Mouse (Mus musculus): ENCODE data around the gene Ddt. TPM values are rescaled to one million over a fixed set of nuclear protein-coding genes. Genes with fewer than 3 reads are reported as not detected.

Ddt gene
- 163 and 171 TPM in 2 replicates for polyA plus RNA-seq (2016; fragmentation: Nextera tagmentation; extraction: Ambion mirVana)

DNA sequence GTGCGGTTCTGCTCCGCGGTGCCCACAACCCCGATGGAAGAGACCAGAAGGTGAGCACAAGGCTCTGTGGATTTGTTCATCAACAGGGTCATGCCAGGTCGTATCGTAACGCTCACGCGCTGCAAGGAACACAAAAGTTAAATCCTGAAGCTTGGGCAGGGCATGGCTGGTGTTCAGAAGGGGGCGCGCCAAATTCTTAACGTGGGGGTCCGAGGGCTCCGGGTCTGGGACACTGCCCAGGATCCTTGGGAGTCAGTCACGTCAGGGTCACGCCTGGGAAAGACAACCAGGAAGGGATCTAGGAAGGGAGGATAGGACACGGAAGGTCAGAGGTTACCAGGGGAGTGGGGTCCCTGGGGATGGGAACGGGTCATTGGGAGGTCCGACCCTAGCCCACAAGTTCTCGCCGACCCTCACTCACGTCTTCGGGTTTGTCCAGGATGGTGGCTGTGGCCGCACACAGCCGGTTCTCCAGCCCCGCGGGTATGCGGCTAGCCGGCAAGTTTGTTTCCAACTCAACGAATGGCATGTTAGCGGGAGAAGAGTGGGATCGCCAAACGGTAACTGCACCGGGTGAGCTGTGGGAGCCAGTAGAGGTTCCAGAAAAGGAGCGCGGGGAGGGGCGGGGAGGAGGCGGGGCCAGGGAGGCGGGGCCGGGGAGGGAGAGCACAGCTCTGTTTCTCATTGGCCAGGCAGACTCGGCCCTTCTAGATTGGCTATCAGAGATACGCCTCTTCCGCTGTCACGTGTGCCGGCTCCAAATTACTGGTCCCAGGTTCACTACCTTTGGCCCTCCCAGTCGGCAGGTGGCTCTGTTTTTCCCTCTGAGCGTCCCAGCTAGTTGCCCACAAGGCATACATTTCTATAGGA, at the start of gene Ddt:
Gene Ddt, minus strand, starts transcription at position 620 of the 870 bp plus-strand sequence.
- Histone ChIP-seq H3K4me3 (peak within 1 kb of the TSS; percentile 72), H3K9me3 (replicated peaks) (no peaks in the 10 kb centered on the region), H3K4me2 (peak within 1 kb of the TSS; percentile 99), H3K9ac (peak within 1 kb of the TSS; percentile 78), H3K27me3 (replicated peaks) (peaks cover 22% of the 10 kb centered on the region), H3K27ac (peak within 1 kb of the TSS; percentile 72), H3K4me1 (peaks cover 24% of the 10 kb centered on the region), H3K36me3 (no peaks in the 10 kb centered on the region)
- peak; percentile 92 for ATAC-seq
- under 1% methylated on average over 46 of the region's 47 CpGs for WGBS (ENCODE audit: insufficient replicate concordance)

DNA sequence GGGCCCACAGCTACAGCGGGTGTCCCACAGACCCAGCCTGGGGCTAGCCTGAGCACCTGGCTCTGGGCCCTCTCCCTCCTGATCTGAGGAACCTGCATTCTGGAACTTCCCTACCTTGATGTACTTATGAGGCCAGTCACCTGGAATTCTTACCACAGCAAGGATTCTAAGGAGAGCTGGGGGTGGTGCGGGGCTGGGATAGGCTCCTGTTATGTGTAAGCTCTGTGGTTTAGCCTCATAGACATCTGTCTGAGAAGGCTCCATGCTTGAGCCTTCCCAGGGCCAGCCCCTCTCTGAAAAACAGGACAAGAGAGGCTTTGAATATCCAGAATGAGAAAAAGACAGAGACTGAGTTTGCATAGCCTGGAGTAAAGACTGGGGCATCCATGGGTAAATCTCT, 49.2 kb upstream of the Ddt start, which contains the start of gene Gstt4:
Gene Gstt4, minus strand, starts transcription at position 101 of the 400 bp plus-strand sequence.
- Histone ChIP-seq H3K9ac (no peak within 1 kb of the TSS), H3K9me3 (replicated peaks) (no peaks in the 10 kb centered on the region), H3K4me2 (no peak within 1 kb of the TSS), H3K4me3 (no peak within 1 kb of the TSS), H3K27me3 (replicated peaks) (peaks cover 25% of the 10 kb centered on the region), H3K36me3 (no peaks in the 10 kb centered on the region), H3K27ac (no peak within 1 kb of the TSS), H3K4me1 (no peaks in the 10 kb centered on the region)
- 86% methylated on average over 2 of the region's 2 CpGs for WGBS (ENCODE audit: insufficient replicate concordance)
- no peak for ATAC-seq

DNA sequence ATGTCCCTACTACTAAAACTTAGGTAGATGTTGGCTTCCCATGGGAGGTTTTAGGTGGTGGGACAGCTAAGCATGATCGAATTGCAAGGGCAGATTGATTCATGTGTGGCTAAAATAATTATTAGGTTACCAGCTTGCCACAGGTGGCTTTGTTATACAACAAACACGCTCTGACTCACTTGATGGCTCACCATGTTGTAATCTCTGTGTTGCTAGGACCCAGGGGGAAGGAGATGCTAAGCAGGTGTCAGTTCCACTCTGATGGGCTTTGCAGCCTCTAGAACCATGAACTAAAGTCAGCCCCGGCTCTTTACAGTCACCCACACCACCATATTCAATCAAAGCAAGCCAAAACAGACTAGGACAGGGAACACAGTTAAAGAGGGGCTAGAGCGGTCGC, 46.7 kb upstream of the Ddt start:
- no peak overlapping the region for H3K4me3 ChIP-seq
- no peaks in the 10 kb centered on the region for H3K36me3 ChIP-seq
- no peak overlapping the region for H3K9ac ChIP-seq
- 72% methylated on average over 5 of the region's 5 CpGs for WGBS (ENCODE audit: insufficient replicate concordance)
- H3K27ac ChIP-seq, result no peak overlapping the region
- H3K4me1 ChIP-seq, result no peaks in the 10 kb centered on the region
- peaks cover 19% of the 10 kb centered on the region; the same call in 1 of the 2 replicates for H3K27me3 ChIP-seq (replicated peaks)
- no peak for ATAC-seq
- no peak overlapping the region for H3K4me2 ChIP-seq
- no peaks in the 10 kb centered on the region for H3K9me3 ChIP-seq (replicated peaks)

DNA sequence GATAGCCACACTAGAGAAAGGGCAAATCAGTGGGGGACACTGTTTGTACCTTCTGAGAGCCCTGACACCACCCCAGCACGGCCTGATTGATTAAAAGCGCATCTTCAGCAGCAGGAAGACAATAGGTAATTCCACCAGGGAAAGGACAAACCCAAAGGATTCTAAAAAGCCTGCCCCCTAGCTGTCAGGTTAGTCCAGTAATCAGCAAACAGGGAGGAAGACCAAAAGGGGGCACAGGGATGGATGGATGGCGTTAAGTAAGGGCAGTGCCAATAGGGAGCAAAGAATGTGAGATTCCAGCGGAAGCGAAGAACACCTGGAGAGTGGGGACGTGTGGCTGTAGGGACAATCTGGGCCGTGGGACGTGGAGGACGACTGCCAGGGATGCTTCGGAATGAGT, 45.4 kb upstream of the Ddt start:
- Histone ChIP-seq H3K4me1 (no peaks in the 10 kb centered on the region), H3K27ac (no peak overlapping the region), H3K9ac (no peak overlapping the region), H3K27me3 (replicated peaks) (peaks cover 19% of the 10 kb centered on the region; the same call in 1 of the 2 replicates), H3K9me3 (replicated peaks) (no peaks in the 10 kb centered on the region), H3K4me3 (no peak overlapping the region), H3K36me3 (no peaks in the 10 kb centered on the region), H3K4me2 (no peak overlapping the region)
- 46% methylated on average over 10 of the region's 10 CpGs for WGBS (ENCODE audit: insufficient replicate concordance)
- ATAC-seq, result no peak

DNA sequence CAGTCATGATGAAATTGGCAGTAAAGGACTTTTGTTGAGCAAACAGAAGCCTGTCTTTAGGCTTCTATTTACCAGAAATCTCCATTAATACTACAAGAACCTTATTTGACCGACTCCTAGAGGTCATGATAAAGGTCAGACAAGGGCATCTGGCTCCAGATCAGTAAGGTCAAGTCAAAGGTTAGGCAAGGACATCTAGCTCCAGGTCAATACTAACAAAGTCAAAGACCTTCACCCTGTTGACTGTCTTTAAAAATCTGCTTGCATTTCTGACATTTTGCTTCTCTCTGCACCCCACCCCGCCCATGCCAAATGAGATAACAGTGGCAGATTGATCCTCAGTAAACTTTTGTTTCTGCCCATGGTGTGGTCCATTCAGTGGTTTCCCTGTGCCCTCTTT, 31.0 kb upstream of the Ddt start:
- H3K27me3 ChIP-seq (replicated peaks), result peaks cover 23% of the 10 kb centered on the region; the same call in 1 of the 2 replicates
- H3K4me2 ChIP-seq, result no peak overlapping the region
- H3K9ac ChIP-seq, result no peak overlapping the region
- ATAC-seq, result no peak
- H3K36me3 ChIP-seq, result no peaks in the 10 kb centered on the region
- no peak overlapping the region for H3K27ac ChIP-seq
- no peak overlapping the region for H3K4me3 ChIP-seq
- WGBS (ENCODE audit: insufficient replicate concordance), result 40% methylated on average over 2 of the region's 2 CpGs
- H3K4me1 ChIP-seq, result no peaks in the 10 kb centered on the region
- H3K9me3 ChIP-seq (replicated peaks), result no peaks in the 10 kb centered on the region

DNA sequence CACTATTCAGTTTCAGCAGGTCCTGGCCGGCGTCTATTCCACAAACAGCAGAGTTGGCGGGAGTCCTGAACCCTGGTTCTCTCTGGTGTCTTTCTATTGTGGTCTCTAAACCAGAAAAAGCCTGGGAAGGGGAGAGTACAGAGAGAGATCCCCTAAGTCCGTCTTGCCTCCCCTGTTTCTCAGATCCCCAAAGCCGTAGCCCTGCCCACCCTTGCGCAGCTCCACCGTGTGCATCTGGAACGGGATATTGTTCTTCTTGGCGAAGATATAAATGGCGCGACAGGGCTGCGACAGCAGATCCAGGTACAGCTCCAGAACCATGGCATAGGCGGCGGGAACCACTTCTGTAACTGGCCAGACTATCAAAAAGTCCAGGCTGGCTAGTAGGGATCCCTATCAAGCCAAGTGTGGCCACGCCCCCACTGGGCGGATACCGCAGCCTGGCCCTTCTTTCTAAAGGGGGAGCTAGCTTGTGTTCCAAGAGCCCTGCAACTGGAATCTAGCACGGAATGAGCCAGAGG, 25.0 kb upstream of the Ddt start, which contains the start of gene Gstt1:
Gene Gstt1, minus strand, starts transcription at position 409 of the 521 bp plus-strand sequence.
- Histone ChIP-seq H3K9ac (peak within 1 kb of the TSS; percentile 64), H3K27ac (no peak within 1 kb of the TSS), H3K36me3 (no peaks in the 10 kb centered on the region), H3K4me3 (peak within 1 kb of the TSS; percentile 63), H3K9me3 (replicated peaks) (no peaks in the 10 kb centered on the region), H3K27me3 (replicated peaks) (peaks cover 45% of the 10 kb centered on the region; the same call in 1 of the 2 replicates), H3K4me2 (peak within 1 kb of the TSS; percentile 83), H3K4me1 (peaks cover 33% of the 10 kb centered on the region)
- 3% methylated on average over 18 of the region's 18 CpGs for WGBS (ENCODE audit: insufficient replicate concordance)
- ATAC-seq, result peak; percentile 69; the same call in 1 of the 2 replicates

DNA sequence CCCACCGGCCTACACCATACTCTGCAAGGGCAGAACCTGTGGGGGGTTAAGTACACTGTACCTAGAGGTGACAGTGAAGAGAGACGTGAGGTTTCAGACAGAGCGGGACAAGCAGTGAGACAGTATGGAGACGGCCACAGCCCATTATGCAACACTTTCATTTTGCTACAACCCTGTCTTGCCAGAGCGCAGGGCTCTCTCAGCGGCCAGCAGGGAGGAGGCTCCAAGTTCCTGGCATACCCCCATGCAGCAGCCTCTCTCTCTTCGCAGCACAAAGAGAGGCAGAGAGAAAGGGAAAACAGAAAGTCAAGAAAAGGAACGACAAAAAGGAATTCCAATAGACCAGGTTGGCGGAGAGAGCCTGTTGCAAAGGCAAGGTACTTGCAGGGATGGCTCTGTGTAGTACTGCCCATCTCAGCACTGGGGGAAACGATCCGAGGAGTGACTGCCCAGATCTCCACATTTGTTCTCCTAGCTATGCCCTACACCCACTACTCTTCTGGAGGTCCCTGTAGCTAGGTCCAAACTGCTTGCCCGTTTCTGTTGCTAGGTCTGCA, 24.5 kb upstream of the Ddt start:
- Histone ChIP-seq H3K4me2 (peak overlapping the region; percentile 83), H3K9ac (peak overlapping the region; percentile 64), H3K4me3 (peak overlapping the region; percentile 63), H3K4me1 (peaks cover 33% of the 10 kb centered on the region), H3K9me3 (replicated peaks) (no peaks in the 10 kb centered on the region), H3K27ac (no peak overlapping the region), H3K27me3 (replicated peaks) (peaks cover 45% of the 10 kb centered on the region), H3K36me3 (no peaks in the 10 kb centered on the region)
- peak; percentile 47 for ATAC-seq
- 2% methylated on average over 12 of the region's 12 CpGs for WGBS (ENCODE audit: insufficient replicate concordance)

DNA sequence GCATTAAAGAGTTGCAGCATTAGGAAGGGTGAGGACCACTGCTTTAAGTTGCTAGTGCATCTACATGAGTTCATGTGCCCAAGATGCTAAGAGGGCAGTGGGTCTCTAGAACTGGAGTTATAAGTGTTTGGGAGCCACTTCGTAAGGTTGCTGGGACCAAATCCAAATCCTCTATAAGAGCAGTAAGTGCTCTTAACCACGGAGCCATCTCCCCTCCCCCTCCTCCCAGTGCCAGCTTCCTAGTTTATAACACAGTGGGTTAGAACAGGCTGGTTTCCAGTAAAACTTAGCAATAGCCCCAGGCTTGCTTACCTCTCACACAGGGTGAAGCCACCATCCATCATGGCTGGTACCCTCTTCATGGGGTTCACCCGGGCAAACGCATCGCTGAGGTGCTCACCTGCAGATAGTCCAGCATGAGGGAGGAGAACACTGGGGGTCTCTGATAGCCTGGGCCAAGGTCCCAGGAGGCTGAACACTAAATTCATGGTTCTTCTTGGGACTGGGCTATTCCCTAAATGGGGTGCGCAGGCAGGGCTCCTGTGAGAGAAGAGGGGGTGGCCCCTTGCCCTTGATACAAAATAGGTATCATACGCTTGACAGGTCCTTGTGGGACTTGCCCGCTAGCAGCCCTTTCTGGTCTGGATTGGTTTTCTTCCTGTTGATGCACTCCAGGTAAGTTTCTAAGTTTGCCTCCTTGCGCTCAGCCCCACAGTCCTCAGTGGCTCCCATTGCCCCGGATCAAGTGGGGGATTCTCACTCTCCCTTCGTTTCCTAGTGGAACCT, 23.7 kb upstream of the Ddt start:
- Histone ChIP-seq H3K36me3 (no peaks in the 10 kb centered on the region), H3K4me2 (peak overlapping the region; percentile 83), H3K9ac (peak overlapping the region; percentile 64), H3K27ac (no peak overlapping the region), H3K27me3 (replicated peaks) (peaks cover 45% of the 10 kb centered on the region), H3K4me3 (peak overlapping the region; percentile 63), H3K9me3 (replicated peaks) (no peaks in the 10 kb centered on the region), H3K4me1 (peaks cover 33% of the 10 kb centered on the region)
- ATAC-seq, result 0 out of 2 replicates have a peak, but pooled peaks have one; percentile 4
- 35% methylated on average over 11 of the region's 11 CpGs for WGBS (ENCODE audit: insufficient replicate concordance)

DNA sequence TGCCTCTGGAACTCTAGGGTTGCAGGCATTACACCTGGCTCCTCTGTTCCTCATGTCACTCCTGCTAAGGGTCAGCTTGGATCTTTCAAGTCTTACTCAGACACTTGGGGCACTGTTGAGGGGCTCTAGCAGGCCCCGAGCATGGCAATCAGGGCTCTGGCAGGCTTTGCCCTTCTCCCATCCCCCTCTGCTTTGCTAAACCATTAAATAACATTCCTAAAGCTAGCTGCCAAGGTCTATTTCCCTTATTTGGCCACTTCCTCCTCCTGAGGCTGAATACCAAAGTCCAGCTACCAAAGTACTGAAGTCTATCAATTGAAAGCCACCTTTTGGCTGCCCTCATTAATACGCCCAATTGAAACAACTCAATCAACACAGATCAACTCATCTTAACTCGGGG, 21.7 kb upstream of the Ddt start:
- Histone ChIP-seq H3K9me3 (replicated peaks) (no peaks in the 10 kb centered on the region), H3K4me2 (peak overlapping the region; percentile 28), H3K27me3 (replicated peaks) (peaks cover 28% of the 10 kb centered on the region), H3K36me3 (no peaks in the 10 kb centered on the region), H3K27ac (peak overlapping the region; percentile 22; the same call in 1 of the 2 replicates), H3K4me3 (no peak overlapping the region), H3K4me1 (peaks cover 37% of the 10 kb centered on the region), H3K9ac (no peak overlapping the region)
- WGBS (ENCODE audit: insufficient replicate concordance), result 21% methylated on average over 3 of the region's 3 CpGs
- ATAC-seq, result no peak

DNA sequence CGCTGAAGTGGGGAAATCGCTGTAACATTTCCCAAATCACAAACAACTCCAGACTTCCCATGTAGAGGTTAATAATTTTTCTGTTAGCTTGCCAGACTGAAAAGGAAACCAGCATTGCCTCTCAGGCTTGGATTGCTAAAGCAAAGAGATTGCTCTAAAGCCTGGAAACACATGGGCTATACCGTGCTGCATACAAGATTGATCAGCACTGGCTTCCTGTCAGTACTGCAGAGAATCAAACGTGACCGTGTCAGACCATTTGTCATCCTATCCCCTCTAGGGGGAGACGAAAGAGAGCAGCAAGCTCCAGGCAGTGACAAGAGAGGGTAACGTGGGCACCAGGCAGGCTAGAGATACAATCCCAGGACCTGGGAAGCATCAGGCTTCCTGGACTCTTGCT, 17.6 kb upstream of the Ddt start:
- Histone ChIP-seq H3K27ac (no peak overlapping the region), H3K4me2 (no peak overlapping the region), H3K4me3 (no peak overlapping the region), H3K9ac (no peak overlapping the region), H3K4me1 (peaks cover 13% of the 10 kb centered on the region; the same call in 1 of the 2 replicates), H3K9me3 (replicated peaks) (no peaks in the 10 kb centered on the region), H3K36me3 (no peaks in the 10 kb centered on the region), H3K27me3 (replicated peaks) (peaks cover 6% of the 10 kb centered on the region; the same call in 1 of the 2 replicates)
- 16% methylated on average over 7 of the region's 7 CpGs for WGBS (ENCODE audit: insufficient replicate concordance)
- no peak for ATAC-seq

DNA sequence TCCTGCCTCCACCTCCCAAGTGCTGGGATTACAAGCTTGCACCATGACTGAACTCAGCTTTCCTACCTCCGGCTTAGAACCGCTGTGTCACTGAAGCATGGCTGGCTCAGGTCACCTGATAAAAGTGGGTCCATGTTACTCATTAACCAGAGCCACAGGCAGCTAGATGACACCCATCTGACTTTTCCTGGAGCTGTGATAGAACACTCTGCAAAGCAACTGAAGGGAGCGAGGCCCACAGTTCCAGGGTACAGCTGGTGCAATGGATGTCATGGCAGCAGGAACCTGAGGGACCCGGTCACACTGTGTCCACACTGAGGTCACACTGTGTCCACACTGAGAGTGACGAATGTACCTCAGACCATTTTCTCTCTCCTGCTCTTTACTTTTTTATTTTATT, 16.6 kb upstream of the Ddt start:
- 65% methylated on average over 5 of the region's 5 CpGs for WGBS (ENCODE audit: insufficient replicate concordance)
- H3K27ac ChIP-seq, result peak overlapping the region; percentile 68; the same call in 1 of the 2 replicates
- H3K9me3 ChIP-seq (replicated peaks), result no peaks in the 10 kb centered on the region
- H3K4me3 ChIP-seq, result no peak overlapping the region
- no peak overlapping the region for H3K9ac ChIP-seq
- no peaks in the 10 kb centered on the region for H3K36me3 ChIP-seq
- H3K4me1 ChIP-seq, result peaks cover 9% of the 10 kb centered on the region; the same call in 1 of the 2 replicates
- H3K4me2 ChIP-seq, result no peak overlapping the region
- H3K27me3 ChIP-seq (replicated peaks), result peaks cover 4% of the 10 kb centered on the region
- peak; percentile 85 for ATAC-seq
